In genomic region chrX:155623701-155624281, GRCm38 (mm10) we compare ENCODE assay signal across 8 mouse cellular contexts. TPM values are rescaled to one million over a fixed set of nuclear protein-coding genes. Genes with fewer than 3 reads are reported as not detected.
A peak's percentile ranks its signal among the peaks of the same experiment; 100 is the strongest.
DNase-seq lines count a peak whose midpoint lies in the region; ATAC-seq and TF ChIP-seq lines count a peak whose summit lies in the region.

Ptchd1 (minus strand) TSS chrX:155623814.

- H3K4me3 ChIP-seq in forebrain, embryonic 11.5 days (ENCODE audit: low read depth, low read length), result peak within 1 kb of the TSS; percentile 44
- H3K4me3 ChIP-seq in midbrain, embryonic 16.5 days (ENCODE audit: low read depth, low read length), result peak within 1 kb of the TSS; percentile 57

- H3K27me3 ChIP-seq in forebrain, embryonic 11.5 days (ENCODE audit: control insufficient read depth, insufficient read depth, low read length), result peaks cover 23% of the 10 kb centered on the region
- H3K27me3 ChIP-seq in midbrain, embryonic 16.5 days (ENCODE audit: control insufficient read depth, insufficient read depth, low read depth, low read length), result no peaks in the 10 kb centered on the region

- ATAC-seq in forebrain, embryonic 11.5 days (replicated peaks; ENCODE audit: low FRiP score), result peak; percentile 81
- ATAC-seq in midbrain, embryonic 16.5 days, result peak; percentile 86

- 30% methylated on average over 30 of the region's 34 CpGs for WGBS in forebrain, embryonic 11.5 days
- WGBS in midbrain, embryonic 16.5 days, result 22% methylated on average over 33 of the region's 34 CpGs

- peak within 1 kb of the TSS; percentile 83 for H3K4me2 ChIP-seq in forebrain, embryonic 11.5 days (ENCODE audit: low read depth, low read length, severe bottlenecking)
- H3K4me2 ChIP-seq in midbrain, embryonic 16.5 days (ENCODE audit: low read length), result peak within 1 kb of the TSS; percentile 70

- TF ChIP-seq CTCF in brain, embryonic 14.5 days (IDR thresholded peaks at IDR 0.05; ENCODE audit: borderline replicate concordance, extremely low read depth, insufficient read depth, insufficient read length), result no peak

- H3K4me1 ChIP-seq in forebrain, embryonic 11.5 days (replicated peaks; ENCODE audit: control insufficient read depth, insufficient read depth, low read length), result no peaks in the 10 kb centered on the region
- 0 out of 2 replicates have a peak, but pooled peaks cover 3% of the 10 kb centered on the region for H3K4me1 ChIP-seq in midbrain, embryonic 16.5 days (ENCODE audit: control insufficient read depth, insufficient read depth, low read length)

- no peaks in the 10 kb centered on the region for H3K9me3 ChIP-seq in forebrain, embryonic 11.5 days (ENCODE audit: control insufficient read depth, low read length)
- no peaks in the 10 kb centered on the region for H3K9me3 ChIP-seq in midbrain, embryonic 16.5 days (replicated peaks; ENCODE audit: control insufficient read depth, low read length, poor library complexity, severe bottlenecking)

- no peaks in the 10 kb centered on the region for H3K36me3 ChIP-seq in forebrain, embryonic 11.5 days (ENCODE audit: control insufficient read depth, insufficient read depth, low read length)
- H3K36me3 ChIP-seq in midbrain, embryonic 16.5 days (ENCODE audit: control insufficient read depth, insufficient read depth, low read length), result no peaks in the 10 kb centered on the region

- no peak within 1 kb of the TSS for H3K27ac ChIP-seq in forebrain, embryonic 11.5 days (ENCODE audit: low read depth, low read length)
- peak within 1 kb of the TSS; percentile 82 for H3K27ac ChIP-seq in midbrain, embryonic 16.5 days (ENCODE audit: low read length)

- DNase-seq in kidney, adult 11 months, result peak; percentile 4
- DNase-seq in kidney, adult 8-10 months, result no peak
- peak; percentile 55 for DNase-seq in brain, embryonic 14.5 days (ENCODE audit: low read depth)
- peak; percentile 65 for DNase-seq in forebrain, embryonic 11.5 days (ENCODE audit: low spot score)
- peak; percentile 11 to 34 for DNase-seq in left cerebral cortex, adult 18-20 months (ENCODE audit: low spot score in 2 of 2)
- DNase-seq in adrenal gland, adult 8-10 months, result no peak
- no peak for DNase-seq in spleen, adult 18-20 months

- no peak for TF ChIP-seq POLR2A in brain, embryonic 14.5 days (IDR thresholded peaks at IDR 0.05; ENCODE audit: borderline replicate concordance, extremely low read depth, insufficient read depth, insufficient read length, poor library complexity, severe bottlenecking)

- peak within 1 kb of the TSS; percentile 10; the same call in 1 of the 2 replicates for H3K9ac ChIP-seq in forebrain, embryonic 11.5 days (ENCODE audit: low read length)
- peak within 1 kb of the TSS; percentile 67 for H3K9ac ChIP-seq in midbrain, embryonic 16.5 days (ENCODE audit: low read depth, low read length)

RNA-seq across cellular contexts. Expression of gene Ptchd1, which starts in this region (rescaled TPM):
- polyA plus RNA-seq in brain, embryonic 14.5 days (2012; rRNA removed), result 2.1 and 6.6 TPM in 2 replicates
- polyA plus RNA-seq in forebrain, embryonic 11.5 days (2014; fragmentation: Nextera tagmentation; extraction: Ambion mirVana), result 0.55 and 0.72 TPM in 2 replicates
- total RNA-seq in left cerebral cortex, adult 18-20 months (2021), result 10 to 100 TPM; 17.5 to 18.8 TPM
- 10.4 and 10.9 TPM in 2 replicates for polyA plus RNA-seq in midbrain, embryonic 16.5 days (2015; fragmentation: Nextera tagmentation; extraction: Ambion mirVana)
- total RNA-seq in adrenal gland, adult 8-10 months (2022), result under 1 TPM in 3 of 4 experiments, not detected in 1; 0.38 to 0.70 (median 0.46) TPM

Comparison
In these comparisons a context has a peak if more than half of its experiments do, and no peak if none do; other contexts are left out.
1. RNA of gene Ptchd1 (total RNA-seq): 17.5 to 18.8 TPM in left cerebral cortex, adult 18-20 months; 0.38 to 0.70 TPM in adrenal gland, adult 8-10 months; every median in the first group is over 10 times any median in the second.
2. DNase-seq: peak in kidney, adult 11 months (single experiment), brain, embryonic 14.5 days (single experiment) and left cerebral cortex, adult 18-20 months (2 of 2); none in kidney, adult 8-10 months (0 of 2), adrenal gland, adult 8-10 months (single experiment) and spleen, adult 18-20 months (0 of 2).
3. Peak in DNase-seq, ATAC-seq, H3K4me3 ChIP-seq, H3K9ac ChIP-seq and H3K4me2 ChIP-seq in forebrain, embryonic 11.5 days; RNA of the gene not detected or under 1 TPM.